Mouse (Mus musculus) retina, postnatal 1 day (tissue): ENCODE results near the gene Gm9945.
A peak's percentile ranks its signal among the peaks of the same experiment; 100 is the strongest.

Source experiments
- DNase-seq: peaks from one replicate; pipeline ENCODE4 v3.0.0-alpha.2; 2012

The Gm9945 gene

GRCm38 (mm10) chr11:53463551-53464424 is 16.2 kb upstream of the Gm9945 start:
- peak; percentile 67 for DNase-seq

- DNase-seq = peak; percentile 88
Measured at GRCm38 (mm10) chr11:53466231-53466971, 13.6 kb upstream of the Gm9945 start.

- peak; percentile 67 for DNase-seq
Measured at GRCm38 (mm10) chr11:53469294-53469967, 10.5 kb upstream of the Gm9945 start.

GRCm38 (mm10) chr11:53469968-53470695 is 9.8 kb upstream of the Gm9945 start, which contains the start of gene Gm9837:
Gene Gm9837, minus strand, starts transcription at chr11:53470479.
- peak; percentile 94 for DNase-seq

- no peak for DNase-seq
Measured at GRCm38 (mm10) chr11:53472709-53473108, 7.3 kb upstream of the Gm9945 start.

GRCm38 (mm10) chr11:53475620-53476019 is 4.3 kb upstream of the Gm9945 start:
- DNase-seq = no peak

GRCm38 (mm10) chr11:53477833-53478232 is 2.1 kb upstream of the Gm9945 start:
- no peak for DNase-seq

DNA sequence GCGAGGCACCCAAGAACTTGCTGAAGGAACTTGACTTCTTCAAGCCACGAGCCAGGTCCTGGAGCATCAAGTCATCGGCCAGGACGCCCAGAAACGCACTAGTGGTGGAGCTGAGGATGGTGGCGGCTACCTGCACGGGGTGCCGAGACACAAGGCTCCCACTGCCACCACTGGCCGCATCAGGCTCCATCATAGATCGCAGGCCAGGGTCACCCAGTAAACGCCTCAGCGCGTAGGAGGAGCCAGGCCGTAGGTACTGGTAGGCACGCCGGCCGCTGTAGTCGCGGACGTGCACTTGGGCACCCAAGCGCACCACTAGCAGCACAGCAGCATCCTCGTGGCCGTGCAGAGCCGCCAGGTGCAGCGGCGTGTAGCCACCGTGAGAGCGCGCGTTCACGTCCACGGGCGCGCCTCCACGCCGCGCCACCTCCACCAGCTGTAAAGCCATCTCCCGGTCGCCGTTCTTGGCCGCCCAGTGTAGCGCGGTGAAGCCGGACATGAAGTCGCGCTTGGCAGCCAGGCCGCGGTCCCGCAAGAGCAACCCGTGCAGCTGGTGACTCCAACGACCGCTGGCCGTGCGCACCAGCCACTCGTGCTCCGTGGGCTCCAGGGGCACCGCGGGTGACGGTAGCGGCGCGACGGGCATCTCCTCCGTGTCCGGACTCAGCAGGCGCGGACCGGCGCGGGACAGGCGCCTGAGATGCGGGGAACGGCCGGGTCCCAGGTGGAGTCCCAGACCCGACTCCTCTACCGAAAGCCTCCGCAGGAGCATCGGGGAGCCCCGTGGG is 1.4 kb upstream of the Gm9945 start:
- peak; percentile 63 for DNase-seq

- DNase-seq = peak; percentile 67
Measured at GRCm38 (mm10) chr11:53479171-53479782, 689 bp upstream of the Gm9945 start.

DNA sequence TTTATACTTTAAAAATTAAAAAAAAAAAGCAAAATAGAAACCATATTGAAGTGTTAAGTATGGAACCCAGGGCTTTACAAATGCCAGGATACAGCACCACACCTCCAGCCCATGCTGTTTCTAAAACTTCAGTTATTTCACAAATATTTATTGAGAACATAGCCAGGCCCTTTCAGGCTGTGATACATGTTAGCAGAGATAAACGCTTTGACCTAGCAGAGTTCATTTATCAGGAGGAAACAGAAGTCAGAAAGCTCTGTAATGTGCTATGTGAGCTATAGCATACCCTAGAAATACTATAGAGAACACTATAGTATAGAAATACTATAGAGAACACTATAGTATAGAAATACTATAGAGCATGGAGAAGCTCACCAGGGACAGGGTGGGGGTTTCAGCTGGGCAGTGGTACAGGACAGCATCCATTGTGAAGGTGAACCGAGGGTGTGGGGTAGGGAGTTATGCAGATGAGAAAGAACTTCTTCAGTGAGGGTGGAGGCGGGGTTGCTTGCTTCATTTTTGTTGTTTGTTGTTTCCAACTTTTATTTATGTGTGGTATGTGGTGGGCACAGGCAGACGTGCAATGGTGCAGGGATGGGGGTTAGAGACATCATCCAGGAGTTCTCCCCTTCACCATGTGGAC is 1.2 kb downstream of the Gm9945 start:
- DNase-seq = no peak

DNA sequence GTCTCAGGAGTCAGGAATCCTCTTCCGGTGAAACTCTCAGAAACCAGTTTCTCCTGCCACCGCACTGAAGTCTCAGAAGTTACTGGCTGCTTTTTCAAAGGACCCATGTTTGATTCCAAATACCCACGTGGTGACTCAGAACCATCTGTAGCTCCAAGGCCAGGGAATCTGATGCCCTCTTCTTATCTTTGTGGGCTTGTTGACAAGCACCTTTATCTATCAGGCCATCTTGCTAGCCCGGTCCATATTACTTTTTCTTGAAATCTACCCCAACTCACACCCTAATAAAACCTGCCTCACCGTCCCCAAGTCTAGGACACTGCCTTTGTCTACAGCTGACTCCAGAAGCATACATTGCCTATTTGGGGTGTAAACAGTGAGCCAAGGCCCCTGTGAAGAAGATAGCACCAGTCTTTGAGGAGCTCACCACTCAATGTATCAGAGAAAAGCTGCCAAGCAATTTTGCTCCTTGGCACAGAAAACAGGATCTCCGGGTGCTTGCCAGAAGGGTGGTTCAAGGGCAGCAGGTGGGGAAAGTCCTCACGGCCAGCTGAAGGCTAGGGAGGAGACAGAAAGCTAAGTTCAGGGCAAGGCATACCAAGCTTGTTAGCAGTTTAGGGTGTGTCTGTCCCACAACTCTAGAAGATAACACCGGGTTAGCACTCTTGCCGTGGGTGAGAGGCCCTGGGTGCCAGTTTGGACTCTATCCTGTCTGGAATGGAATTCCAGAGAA is 3.4 kb downstream of the Gm9945 start:
- DNase-seq = no peak

DNA sequence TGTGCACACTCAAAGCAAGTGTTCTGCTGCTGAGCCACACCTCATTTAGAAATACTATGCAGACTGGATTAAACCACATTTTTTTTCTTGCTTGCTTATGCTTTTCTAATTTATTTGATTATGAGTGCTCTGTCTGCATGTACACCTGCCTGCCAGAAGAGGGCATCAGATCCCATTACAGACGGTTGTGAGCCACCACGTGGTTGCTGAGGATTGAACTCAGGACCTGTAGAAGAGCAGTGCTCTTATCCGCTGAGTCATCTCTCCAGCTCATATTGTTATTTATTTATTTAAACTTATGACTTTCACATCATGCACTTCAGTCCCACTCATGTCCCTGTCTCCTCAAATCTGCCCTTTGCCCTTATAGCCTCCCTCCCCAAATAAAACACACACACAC is 5.8 kb downstream of the Gm9945 start:
- DNase-seq = no peak

GRCm38 (mm10) chr11:53486351-53486750 is 6.4 kb downstream of the Gm9945 start:
- DNase-seq = no peak

DNA sequence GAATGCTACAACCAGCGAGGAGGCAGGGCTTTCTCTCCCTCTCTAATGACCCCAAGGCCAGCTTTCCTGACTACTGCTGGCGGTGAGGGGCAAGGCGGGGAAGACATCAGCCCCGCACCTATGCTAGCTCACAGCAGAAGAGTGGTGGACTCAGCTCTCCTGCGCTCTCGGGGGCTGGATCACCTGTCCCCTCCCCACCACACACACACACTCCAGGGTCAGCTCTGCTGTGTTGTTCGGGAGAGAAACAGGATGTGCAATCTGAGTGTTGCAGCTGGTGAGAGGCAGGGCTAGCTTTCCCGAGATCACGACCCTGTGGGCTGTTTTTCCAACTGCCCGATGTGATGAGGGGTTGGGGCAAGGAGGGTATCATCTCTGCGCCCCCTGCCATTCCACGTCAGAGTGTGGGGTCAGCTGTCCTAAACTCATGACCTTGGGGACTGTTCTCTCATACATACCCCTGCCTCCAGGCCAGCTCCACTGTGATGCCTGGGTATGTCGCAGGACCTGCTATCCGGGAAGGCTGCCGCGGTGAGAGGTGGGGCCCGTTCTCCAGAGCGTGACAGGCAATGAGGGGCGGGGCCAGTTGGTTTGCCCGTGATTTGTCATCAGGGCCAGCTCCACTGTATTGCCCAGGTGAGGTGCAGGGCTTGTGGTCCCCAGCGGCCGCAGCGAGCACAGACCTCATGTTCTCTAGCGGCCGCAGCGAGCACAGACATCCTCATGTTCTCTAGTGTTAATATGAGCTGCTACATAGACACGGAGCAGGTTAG is 7.0 kb downstream of the Gm9945 start:
- DNase-seq = peak; percentile 57

DNA sequence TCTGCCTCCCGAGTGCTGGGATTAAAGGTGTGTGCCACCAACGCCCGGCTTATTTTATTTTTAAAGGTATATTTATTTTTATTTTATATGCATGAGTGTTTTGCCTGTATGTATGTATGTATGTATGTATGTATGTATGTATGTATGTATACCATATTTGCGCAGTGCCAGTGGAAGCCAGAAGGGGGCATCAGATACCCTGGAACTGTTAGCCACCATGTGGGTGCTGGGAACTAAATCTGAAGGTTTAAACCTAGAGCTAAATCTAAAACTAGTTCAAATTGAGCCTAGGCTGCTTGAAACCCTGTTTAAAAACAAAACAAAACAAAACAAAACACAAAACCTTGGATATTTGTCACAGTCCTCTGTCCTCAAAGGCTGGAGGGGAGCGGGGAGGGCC is 9.0 kb downstream of the Gm9945 start:
- DNase-seq = no peak

GRCm38 (mm10) chr11:53489421-53489820 is 9.5 kb downstream of the Gm9945 start:
- no peak for DNase-seq

- peak; percentile 96 for DNase-seq
Measured at GRCm38 (mm10) chr11:53491954-53492401, 12.0 kb downstream of the Gm9945 start.

GRCm38 (mm10) chr11:53493243-53493955 is 13.4 kb downstream of the Gm9945 start:
- peak; percentile 77 for DNase-seq
